Mouse (Mus musculus): ENCODE data around the gene Prkcb. TPM values are rescaled to one million over a fixed set of nuclear protein-coding genes. Genes with fewer than 3 reads are reported as not detected.

The Prkcb gene
- polyA plus RNA-seq, 1 experiment from 2014 or later = 4.7 TPM

DNA sequence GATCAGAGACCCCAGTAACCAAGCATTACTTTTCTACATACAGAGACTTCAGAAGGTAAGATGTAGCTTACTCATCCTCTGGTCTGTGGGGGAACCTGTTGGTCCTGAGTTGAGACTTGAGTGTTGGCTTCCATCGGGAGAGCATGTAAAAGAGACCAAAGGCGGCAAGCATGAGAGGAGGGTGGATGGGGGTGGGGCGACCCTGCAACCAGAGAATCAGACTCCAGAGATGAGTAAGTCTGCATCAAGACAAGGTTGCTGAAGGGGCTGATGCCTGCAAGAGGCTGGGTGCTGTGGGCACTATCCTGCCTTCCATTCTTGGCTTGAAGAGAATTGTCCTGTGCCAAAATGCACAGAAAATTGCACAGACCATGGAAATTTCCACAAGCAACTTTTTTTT, 83.8 kb downstream of the Prkcb start:
- H3K27me3 ChIP-seq = no peaks in the 10 kb centered on the region
- no peak overlapping the region for H3K9ac ChIP-seq (replicated peaks)
- H3K36me3 ChIP-seq = no peaks in the 10 kb centered on the region
- H3K4me1 ChIP-seq (replicated peaks) = no peaks in the 10 kb centered on the region
- 74% methylated on average over 3 of the region's 3 CpGs for WGBS
- no peaks in the 10 kb centered on the region for H3K9me3 ChIP-seq
- no peak overlapping the region for H3K27ac ChIP-seq
- no peak for ATAC-seq (ENCODE audit: insufficient number of reproducible peaks, insufficient read depth, low FRiP score, low TSS enrichment, low read depth)
- no peak overlapping the region for H3K4me3 ChIP-seq (replicated peaks)
- no peak overlapping the region for H3K4me2 ChIP-seq

DNA sequence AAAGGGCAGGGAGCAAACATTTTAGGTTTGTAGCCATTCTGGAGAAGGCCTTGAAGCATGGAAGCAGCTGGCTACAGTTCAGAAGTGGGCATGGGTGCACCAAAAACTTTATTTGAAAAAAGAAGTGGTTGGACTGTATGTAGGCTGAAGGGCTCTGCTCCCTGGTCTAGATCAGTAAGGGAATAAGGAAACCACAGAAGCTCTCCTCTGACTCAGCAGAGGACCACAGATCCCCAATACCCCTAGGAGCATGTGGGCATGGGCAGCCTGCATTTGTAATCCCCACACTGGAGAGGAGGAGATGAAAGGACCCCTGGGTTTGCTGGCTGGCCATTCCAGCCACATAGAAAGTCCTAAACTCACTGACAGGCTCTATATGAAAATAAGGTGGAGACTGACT, 88.3 kb downstream of the Prkcb start:
- Histone ChIP-seq H3K9me3 (no peaks in the 10 kb centered on the region), H3K4me2 (no peak overlapping the region), H3K9ac (replicated peaks) (no peak overlapping the region), H3K36me3 (no peaks in the 10 kb centered on the region), H3K4me3 (replicated peaks) (no peak overlapping the region), H3K27me3 (0 out of 2 replicates have a peak, but pooled peaks cover 4% of the 10 kb centered on the region), H3K27ac (no peak overlapping the region), H3K4me1 (replicated peaks) (peaks cover 14% of the 10 kb centered on the region)
- no peak for ATAC-seq (ENCODE audit: insufficient number of reproducible peaks, insufficient read depth, low FRiP score, low TSS enrichment, low read depth)

DNA sequence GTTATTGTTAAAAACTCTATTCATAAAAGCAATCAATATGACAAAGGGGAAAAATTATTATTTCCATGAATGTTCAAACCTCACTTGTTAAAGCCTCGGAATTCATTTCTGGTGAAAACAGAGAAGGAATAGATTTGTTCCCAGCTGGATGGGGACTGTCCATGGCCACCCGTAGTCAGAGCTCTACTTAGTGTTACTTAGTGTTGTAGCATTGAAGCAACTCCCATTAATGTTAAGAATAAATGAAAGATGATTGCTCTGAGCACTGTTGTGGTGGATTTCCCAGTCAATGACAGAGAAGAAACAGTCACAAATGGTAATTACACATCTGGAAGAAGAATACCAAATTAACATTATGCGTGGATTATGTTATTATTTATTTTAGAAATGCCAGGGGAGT, 89.4 kb downstream of the Prkcb start:
- H3K36me3 ChIP-seq = no peaks in the 10 kb centered on the region
- H3K27me3 ChIP-seq = 0 out of 2 replicates have a peak, but pooled peaks cover 4% of the 10 kb centered on the region
- H3K4me1 ChIP-seq (replicated peaks) = peaks cover 14% of the 10 kb centered on the region
- no peak overlapping the region for H3K9ac ChIP-seq (replicated peaks)
- 83% methylated on average over 3 of the region's 3 CpGs for WGBS
- ATAC-seq (ENCODE audit: insufficient number of reproducible peaks, insufficient read depth, low FRiP score, low TSS enrichment, low read depth) = no peak
- no peak overlapping the region for H3K4me2 ChIP-seq
- no peaks in the 10 kb centered on the region for H3K9me3 ChIP-seq
- no peak overlapping the region for H3K4me3 ChIP-seq (replicated peaks)
- H3K27ac ChIP-seq = no peak overlapping the region

DNA sequence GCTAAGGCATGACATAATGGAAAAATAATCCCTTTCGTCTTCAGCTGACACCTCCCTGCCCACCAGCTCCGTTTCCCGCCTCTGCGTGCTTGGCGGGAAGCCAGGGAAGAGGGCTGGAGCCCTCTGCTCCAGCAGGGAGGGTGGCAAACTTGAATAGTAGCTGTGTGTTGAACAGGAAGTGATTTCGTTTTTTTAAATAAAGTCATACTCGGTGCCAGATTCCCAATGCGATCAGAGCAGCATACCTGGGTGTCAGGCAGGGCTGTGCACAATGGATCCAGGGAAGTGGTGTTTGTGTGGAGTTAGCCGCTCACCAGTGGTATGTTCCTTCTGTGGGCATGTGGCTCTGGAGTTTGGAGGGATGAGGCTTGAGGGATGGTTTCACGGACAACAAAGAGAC, 89.9 kb downstream of the Prkcb start:
- Histone ChIP-seq H3K4me2 (no peak overlapping the region), H3K4me3 (replicated peaks) (no peak overlapping the region), H3K9ac (replicated peaks) (no peak overlapping the region), H3K36me3 (no peaks in the 10 kb centered on the region), H3K27ac (no peak overlapping the region), H3K27me3 (0 out of 2 replicates have a peak, but pooled peaks cover 4% of the 10 kb centered on the region), H3K4me1 (replicated peaks) (peaks cover 14% of the 10 kb centered on the region), H3K9me3 (no peaks in the 10 kb centered on the region)
- 46% methylated on average over 10 of the region's 10 CpGs for WGBS
- no peak for ATAC-seq (ENCODE audit: insufficient number of reproducible peaks, insufficient read depth, low FRiP score, low TSS enrichment, low read depth)

DNA sequence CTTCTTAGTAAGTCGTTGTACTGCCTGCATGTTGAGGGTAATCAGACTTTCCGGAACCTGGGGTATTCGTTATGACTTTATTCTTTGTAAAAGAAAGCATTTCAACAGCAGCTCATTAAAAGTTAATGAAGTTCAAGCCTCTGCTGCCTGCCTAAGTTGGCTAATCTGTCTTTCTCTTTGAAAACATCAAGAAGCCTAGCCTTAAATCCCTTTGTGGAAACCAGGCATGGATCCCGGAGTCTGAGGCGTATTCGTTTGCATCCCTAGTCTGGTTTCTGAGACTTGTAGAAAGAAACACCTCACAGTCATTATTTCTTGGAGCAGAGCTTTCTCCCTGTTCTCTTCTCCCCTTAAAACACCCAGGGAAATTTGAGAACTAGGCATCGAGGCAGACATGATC, 90.7 kb downstream of the Prkcb start:
- 27% methylated on average over 7 of the region's 7 CpGs for WGBS
- Histone ChIP-seq H3K9me3 (no peaks in the 10 kb centered on the region), H3K4me3 (replicated peaks) (no peak overlapping the region), H3K9ac (replicated peaks) (no peak overlapping the region), H3K27me3 (0 out of 2 replicates have a peak, but pooled peaks cover 4% of the 10 kb centered on the region), H3K4me2 (no peak overlapping the region), H3K36me3 (no peaks in the 10 kb centered on the region), H3K4me1 (replicated peaks) (peaks cover 14% of the 10 kb centered on the region), H3K27ac (no peak overlapping the region)
- ATAC-seq (ENCODE audit: insufficient number of reproducible peaks, insufficient read depth, low FRiP score, low TSS enrichment, low read depth) = no peak

DNA sequence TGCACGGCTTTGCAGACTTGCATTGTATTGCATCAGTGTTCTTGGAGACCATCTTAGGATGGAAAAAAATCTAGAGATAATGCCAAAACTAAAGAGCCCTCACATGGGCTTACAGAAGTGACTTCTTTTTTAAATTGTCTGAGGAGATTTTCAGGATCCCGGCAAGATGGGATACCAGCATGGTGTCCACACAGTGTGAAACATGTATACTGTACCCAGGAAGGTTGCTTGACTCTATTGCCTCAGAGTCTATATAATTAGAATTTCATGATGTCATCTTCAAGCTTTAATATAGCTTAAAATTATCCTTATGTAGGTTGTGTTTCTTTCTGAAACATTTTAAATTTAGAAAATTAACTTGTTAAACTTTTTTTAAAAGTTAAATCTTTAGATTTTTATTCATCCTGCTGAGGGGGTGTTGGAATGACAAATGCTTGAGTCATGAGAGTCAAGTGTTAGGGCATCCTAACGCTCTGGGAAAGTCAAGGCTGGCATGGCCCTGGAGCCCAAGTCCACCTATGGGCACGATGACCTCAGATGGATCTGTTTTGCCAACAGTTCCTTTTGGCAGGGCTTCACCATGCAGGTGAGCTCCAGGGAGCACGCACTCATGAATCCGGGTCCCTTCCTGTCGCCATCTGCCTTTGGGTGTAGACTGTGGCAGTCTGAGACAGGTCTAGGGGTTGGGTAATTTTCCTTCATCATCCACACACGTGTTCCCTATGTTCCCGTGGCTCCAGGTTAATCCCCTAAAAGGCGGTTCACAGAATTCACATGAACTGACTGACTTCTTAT, 92.0 kb downstream of the Prkcb start:
- H3K4me3 ChIP-seq (replicated peaks) = no peak overlapping the region
- no peak for ATAC-seq (ENCODE audit: insufficient number of reproducible peaks, insufficient read depth, low FRiP score, low TSS enrichment, low read depth)
- no peaks in the 10 kb centered on the region for H3K9me3 ChIP-seq
- H3K36me3 ChIP-seq = no peaks in the 10 kb centered on the region
- 92% methylated on average over 10 of the region's 10 CpGs for WGBS
- 0 out of 2 replicates have a peak, but pooled peaks cover 4% of the 10 kb centered on the region for H3K27me3 ChIP-seq
- H3K27ac ChIP-seq = no peak overlapping the region
- H3K4me2 ChIP-seq = no peak overlapping the region
- H3K4me1 ChIP-seq (replicated peaks) = peaks cover 14% of the 10 kb centered on the region
- no peak overlapping the region for H3K9ac ChIP-seq (replicated peaks)

DNA sequence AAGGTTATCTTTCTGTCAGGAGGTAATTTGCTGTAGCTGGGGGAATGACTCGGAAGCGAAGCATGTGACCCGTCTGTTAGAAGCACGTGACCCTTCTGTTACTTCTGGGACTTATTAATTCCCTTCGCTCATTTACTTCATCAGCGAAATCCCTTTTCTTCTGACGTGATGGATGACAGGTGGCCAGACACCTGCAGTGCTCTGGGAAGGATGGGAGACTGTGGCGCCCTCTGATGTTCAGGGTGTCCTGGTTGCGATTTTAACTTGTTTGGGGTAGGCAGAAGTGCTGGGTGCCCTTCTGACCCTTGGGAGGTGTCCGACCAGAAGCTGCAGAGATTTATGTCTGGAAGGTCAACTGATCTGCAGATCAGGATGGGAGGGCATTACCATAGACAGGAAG, 93.0 kb downstream of the Prkcb start:
- no peaks in the 10 kb centered on the region for H3K9me3 ChIP-seq
- ATAC-seq (ENCODE audit: insufficient number of reproducible peaks, insufficient read depth, low FRiP score, low TSS enrichment, low read depth) = no peak
- no peaks in the 10 kb centered on the region for H3K36me3 ChIP-seq
- no peak overlapping the region for H3K27ac ChIP-seq
- 26% methylated on average over 10 of the region's 10 CpGs for WGBS
- H3K4me3 ChIP-seq (replicated peaks) = no peak overlapping the region
- 0 out of 2 replicates have a peak, but pooled peaks cover 4% of the 10 kb centered on the region for H3K27me3 ChIP-seq
- H3K9ac ChIP-seq (replicated peaks) = no peak overlapping the region
- H3K4me2 ChIP-seq = no peak overlapping the region
- H3K4me1 ChIP-seq (replicated peaks) = peaks cover 14% of the 10 kb centered on the region

DNA sequence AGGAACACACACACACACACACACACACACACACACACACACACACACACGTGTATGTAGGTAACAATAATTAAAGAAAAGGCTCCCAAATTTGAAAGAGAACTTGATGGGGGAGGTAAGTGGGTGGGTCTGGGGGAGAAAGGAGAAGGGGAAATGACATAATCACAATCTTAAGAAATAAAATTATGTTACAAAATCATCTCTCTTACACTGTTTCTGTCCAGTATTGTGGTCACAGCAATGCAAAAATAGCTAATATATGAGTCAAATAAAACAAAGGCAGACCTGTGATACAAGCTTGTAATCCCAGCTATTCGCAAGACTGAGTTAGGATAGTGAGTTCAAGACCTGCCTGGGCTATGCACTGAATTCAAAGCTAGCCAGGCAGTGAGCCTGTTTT, 94.7 kb downstream of the Prkcb start:
- no peaks in the 10 kb centered on the region for H3K36me3 ChIP-seq
- H3K9me3 ChIP-seq = no peaks in the 10 kb centered on the region
- no peak overlapping the region for H3K4me3 ChIP-seq (replicated peaks)
- 0 out of 2 replicates have a peak, but pooled peaks cover 4% of the 10 kb centered on the region for H3K27me3 ChIP-seq
- H3K27ac ChIP-seq = no peak overlapping the region
- no peak overlapping the region for H3K9ac ChIP-seq (replicated peaks)
- H3K4me1 ChIP-seq (replicated peaks) = peaks cover 14% of the 10 kb centered on the region
- 76% methylated on average over 2 of the region's 2 CpGs for WGBS
- no peak overlapping the region for H3K4me2 ChIP-seq
- ATAC-seq (ENCODE audit: insufficient number of reproducible peaks, insufficient read depth, low FRiP score, low TSS enrichment, low read depth) = no peak

DNA sequence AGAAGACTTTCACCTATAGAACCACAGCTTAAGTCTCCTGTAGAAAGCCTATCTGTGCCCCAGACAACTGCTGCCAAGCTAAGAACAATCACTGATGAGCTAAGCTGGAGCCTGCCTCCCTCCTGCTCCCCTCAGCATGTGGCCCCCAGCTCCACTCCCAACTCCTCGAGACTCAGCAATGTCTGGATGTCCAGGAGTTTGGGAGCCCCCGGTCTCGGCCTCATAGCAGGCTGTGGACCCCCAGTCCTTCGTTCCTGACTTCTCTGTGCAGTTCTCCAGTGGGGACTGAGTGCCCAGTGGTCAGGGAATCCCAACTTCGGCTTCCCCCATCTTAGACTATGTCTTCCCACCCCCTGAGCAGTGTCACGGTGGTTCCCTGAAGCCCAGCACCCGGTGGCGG, 96.3 kb downstream of the Prkcb start:
- Histone ChIP-seq H3K9me3 (no peaks in the 10 kb centered on the region), H3K9ac (replicated peaks) (no peak overlapping the region), H3K27me3 (0 out of 2 replicates have a peak, but pooled peaks cover 4% of the 10 kb centered on the region), H3K4me2 (no peak overlapping the region), H3K27ac (no peak overlapping the region), H3K4me3 (replicated peaks) (no peak overlapping the region), H3K36me3 (no peaks in the 10 kb centered on the region), H3K4me1 (replicated peaks) (peaks cover 3% of the 10 kb centered on the region; the same call in 1 of the 2 replicates)
- ATAC-seq (ENCODE audit: insufficient number of reproducible peaks, insufficient read depth, low FRiP score, low TSS enrichment, low read depth) = no peak; the same call in 1 of the 2 replicates
- WGBS = 85% methylated on average over 8 of the region's 8 CpGs

DNA sequence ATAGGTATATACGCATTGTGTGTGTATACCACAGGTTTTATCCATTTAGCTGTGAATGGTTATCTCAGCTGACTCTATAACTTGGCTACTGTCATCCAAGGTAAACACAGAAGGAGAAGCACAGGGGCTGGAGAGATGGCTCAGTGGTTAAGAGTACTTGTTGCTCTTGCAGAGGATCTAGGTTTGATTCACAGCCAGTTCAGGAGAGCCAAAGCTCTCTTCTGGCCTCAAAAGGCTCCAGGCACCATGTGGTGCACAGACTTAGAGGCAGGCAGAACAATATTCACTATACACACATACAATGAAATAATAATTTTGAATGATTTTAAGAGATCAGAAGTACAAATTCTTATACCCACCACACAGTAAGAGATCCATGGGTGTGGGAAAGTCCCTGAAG, 98.0 kb downstream of the Prkcb start:
- Histone ChIP-seq H3K4me3 (replicated peaks) (no peak overlapping the region), H3K9me3 (no peaks in the 10 kb centered on the region), H3K4me2 (no peak overlapping the region), H3K27me3 (no peaks in the 10 kb centered on the region), H3K27ac (no peak overlapping the region), H3K9ac (replicated peaks) (no peak overlapping the region), H3K4me1 (replicated peaks) (peaks cover 5% of the 10 kb centered on the region; the same call in 1 of the 2 replicates), H3K36me3 (no peaks in the 10 kb centered on the region)
- 96% methylated on average over 1 of the region's 1 CpGs for WGBS
- ATAC-seq (ENCODE audit: insufficient number of reproducible peaks, insufficient read depth, low FRiP score, low TSS enrichment, low read depth) = no peak

DNA sequence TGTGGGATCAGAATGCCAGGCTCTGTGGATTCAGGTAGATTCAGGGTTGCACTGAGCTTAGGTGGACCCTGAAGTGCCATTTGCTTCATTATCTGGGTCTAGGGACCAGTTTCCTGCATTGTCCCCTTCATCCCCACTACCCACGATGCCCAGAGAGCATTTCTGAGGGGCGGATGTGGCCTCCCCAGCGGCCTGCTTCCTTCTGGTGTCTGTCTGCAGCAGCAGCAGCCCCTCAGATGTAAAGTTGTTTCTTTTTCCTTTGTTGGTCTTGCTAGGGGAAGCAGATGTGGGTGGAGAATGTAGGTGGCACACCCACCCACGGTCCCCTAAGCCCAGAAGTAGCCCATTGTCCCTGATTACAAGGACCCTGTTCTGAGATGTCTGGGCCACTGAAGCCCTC, 99.3 kb downstream of the Prkcb start:
- H3K9me3 ChIP-seq = no peaks in the 10 kb centered on the region
- H3K4me1 ChIP-seq (replicated peaks) = peaks cover 5% of the 10 kb centered on the region; the same call in 1 of the 2 replicates
- WGBS = 77% methylated on average over 4 of the region's 4 CpGs
- H3K36me3 ChIP-seq = no peaks in the 10 kb centered on the region
- no peak for ATAC-seq (ENCODE audit: insufficient number of reproducible peaks, insufficient read depth, low FRiP score, low TSS enrichment, low read depth)
- no peaks in the 10 kb centered on the region for H3K27me3 ChIP-seq
- no peak overlapping the region for H3K9ac ChIP-seq (replicated peaks)
- H3K27ac ChIP-seq = no peak overlapping the region
- H3K4me2 ChIP-seq = no peak overlapping the region
- H3K4me3 ChIP-seq (replicated peaks) = no peak overlapping the region

DNA sequence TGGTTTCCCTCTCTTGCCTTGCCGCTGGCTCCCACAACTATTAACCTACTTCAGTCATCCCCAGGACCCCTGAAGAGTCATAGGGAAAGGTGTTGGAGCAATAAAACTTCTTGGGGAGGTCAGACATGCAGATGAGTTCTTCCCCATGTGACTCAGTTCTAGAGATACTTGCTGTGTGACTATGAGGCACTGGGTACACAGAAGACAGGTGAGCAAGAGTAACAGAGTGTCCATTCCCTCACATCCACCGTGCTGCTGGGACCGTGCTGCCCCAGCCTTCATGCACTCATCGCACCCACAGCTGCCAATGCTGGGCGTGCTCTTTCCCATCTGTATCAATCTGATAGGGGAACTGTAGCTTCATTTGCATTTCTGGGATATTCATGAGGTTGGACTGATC, 100.3 kb downstream of the Prkcb start:
- H3K4me2 ChIP-seq = no peak overlapping the region
- no peaks in the 10 kb centered on the region for H3K27me3 ChIP-seq
- no peaks in the 10 kb centered on the region for H3K36me3 ChIP-seq
- H3K9ac ChIP-seq (replicated peaks) = no peak overlapping the region
- WGBS = 76% methylated on average over 5 of the region's 5 CpGs
- no peak for ATAC-seq (ENCODE audit: insufficient number of reproducible peaks, insufficient read depth, low FRiP score, low TSS enrichment, low read depth)
- peaks cover 5% of the 10 kb centered on the region; the same call in 1 of the 2 replicates for H3K4me1 ChIP-seq (replicated peaks)
- no peak overlapping the region for H3K4me3 ChIP-seq (replicated peaks)
- H3K9me3 ChIP-seq = no peaks in the 10 kb centered on the region
- no peak overlapping the region for H3K27ac ChIP-seq

Data from limb, embryonic 12.5 days (tissue).